Mouse (Mus musculus): ENCODE measurements around the gene Atp1a2. TPM values are rescaled to one million over a fixed set of nuclear protein-coding genes. Genes with fewer than 3 reads are reported as not detected.
"Not testable (repeated sequence)": the region's sequence is repeated elsewhere in the genome, so short reads cannot be mapped to it uniquely, and the experiment has no call there.

Gene Atp1a2
- total RNA-seq, 2 experiments from 2014 or later = 590 to 654 TPM

GRCm38 (mm10) chr1:172284221-172284620 lies 13.6 kb downstream of the Atp1a2 start:
- no peak for DNase-seq (ENCODE audit: low spot score in 2 of 2)
- intact Hi-C loops (cut with DNase I) = no loop called here

- intact Hi-C loops (cut with DNase I) = no loop called here
- no peak for DNase-seq (ENCODE audit: low spot score in 2 of 2)
Observed at GRCm38 (mm10) chr1:172283073-172283472, 14.8 kb downstream of the Atp1a2 start.

- DNase-seq (ENCODE audit: low spot score in 2 of 2) = no peak
- intact Hi-C loops (cut with DNase I) = loop anchor here (2.0 kb wide), 1 partner anchor 25 kb away; no protein-coding TSS in a partner anchor
Observed at GRCm38 (mm10) chr1:172281522-172282254, 16.2 kb downstream of the Atp1a2 start.

GRCm38 (mm10) chr1:172279768-172280509 lies 17.9 kb downstream of the Atp1a2 start:
- no peak for DNase-seq (ENCODE audit: low spot score in 2 of 2)
- intact Hi-C loops (cut with DNase I) = loop anchor here (2.0 kb wide), 1 partner anchor 27 kb away; no protein-coding TSS in a partner anchor

- intact Hi-C loops (cut with DNase I) = no loop called here
- DNase-seq (ENCODE audit: low spot score in 2 of 2) = no peak
Observed at GRCm38 (mm10) chr1:172278328-172278727, 19.5 kb downstream of the Atp1a2 start.

GRCm38 (mm10) chr1:172277172-172277571 lies 20.7 kb downstream of the Atp1a2 start:
- no peak for DNase-seq (ENCODE audit: low spot score in 2 of 2)
- intact Hi-C loops (cut with DNase I) = no loop called here

- intact Hi-C loops (cut with DNase I) = no loop called here
- DNase-seq (ENCODE audit: low spot score in 2 of 2) = no peak
Observed at GRCm38 (mm10) chr1:172274547-172274946, 23.3 kb downstream of the Atp1a2 start.

- no peak for DNase-seq (ENCODE audit: low spot score in 2 of 2)
- intact Hi-C loops (cut with DNase I) = no loop called here
Observed at GRCm38 (mm10) chr1:172274116-172274515, 23.7 kb downstream of the Atp1a2 start.

- DNase-seq (ENCODE audit: low spot score in 2 of 2) = no peak
- intact Hi-C loops (cut with DNase I) = no loop called here
Observed at GRCm38 (mm10) chr1:172273386-172273785, 24.5 kb downstream of the Atp1a2 start.

- intact Hi-C loops (cut with DNase I) = no loop called here
- no peak for DNase-seq (ENCODE audit: low spot score in 2 of 2)
Observed at GRCm38 (mm10) chr1:172271765-172272164, 26.1 kb downstream of the Atp1a2 start.

- intact Hi-C loops (cut with DNase I) = no loop called here
- no peak for DNase-seq (ENCODE audit: low spot score in 2 of 2)
Observed at GRCm38 (mm10) chr1:172271208-172271607, 26.7 kb downstream of the Atp1a2 start.

- DNase-seq (ENCODE audit: low spot score in 2 of 2) = no peak
- intact Hi-C loops (cut with DNase I) = no loop called here
Observed at GRCm38 (mm10) chr1:172261477-172262078, 36.3 kb downstream of the Atp1a2 start, which contains the start of gene Igsf8. TSS of gene Igsf8 (plus strand) at chr1:172261641.

GRCm38 (mm10) chr1:172258314-172258713 lies 39.5 kb downstream of the Atp1a2 start, which contains the start of gene Atp1a4:
TSS of gene Atp1a4 (minus strand) at chr1:172258414.
- DNase-seq (ENCODE audit: low spot score in 2 of 2) = no peak
- intact Hi-C loops (cut with DNase I) = no loop called here

GRCm38 (mm10) chr1:172247679-172248078 lies 50.2 kb downstream of the Atp1a2 start:
- intact Hi-C loops (cut with DNase I) = no loop called here
- DNase-seq (ENCODE audit: low spot score in 2 of 2) = no peak

GRCm38 (mm10) chr1:172247216-172247615 lies 50.6 kb downstream of the Atp1a2 start:
- intact Hi-C loops (cut with DNase I) = no loop called here
- no peak for DNase-seq (ENCODE audit: low spot score in 2 of 2)

- intact Hi-C loops (cut with DNase I); DNase-seq (ENCODE audit: low spot score in 2 of 2): not testable (repeated sequence)
Observed at GRCm38 (mm10) chr1:172244645-172245044, 53.2 kb downstream of the Atp1a2 start.

- intact Hi-C loops (cut with DNase I) = no loop called here
Observed at GRCm38 (mm10) chr1:172243547-172244205, 54.2 kb downstream of the Atp1a2 start.

GRCm38 (mm10) chr1:172242401-172242800 lies 55.5 kb downstream of the Atp1a2 start:
- intact Hi-C loops (cut with DNase I) = no loop called here
- DNase-seq (ENCODE audit: low spot score in 2 of 2) = no peak

More at GRCm38 (mm10) chr1:172243547-172244205, 54.2 kb downstream of the Atp1a2 start:
- no peak for DNase-seq (ENCODE audit: low spot score in 2 of 2)

- no peak for DNase-seq (ENCODE audit: low spot score in 2 of 2)
- intact Hi-C loops (cut with DNase I) = no loop called here
Observed at GRCm38 (mm10) chr1:172240945-172241708, 56.7 kb downstream of the Atp1a2 start.

All from left cerebral cortex, postnatal 36 days (tissue).